Mouse (Mus musculus): Measurements from ENCODE around the gene Mapk10. TPM values are rescaled to one million over a fixed set of nuclear protein-coding genes. Genes with fewer than 3 reads are reported as not detected.

Mapk10 gene
- total RNA-seq, 4 experiments from 2014 or later: 7.6 to 15.2 (median 11.3) TPM

DNA sequence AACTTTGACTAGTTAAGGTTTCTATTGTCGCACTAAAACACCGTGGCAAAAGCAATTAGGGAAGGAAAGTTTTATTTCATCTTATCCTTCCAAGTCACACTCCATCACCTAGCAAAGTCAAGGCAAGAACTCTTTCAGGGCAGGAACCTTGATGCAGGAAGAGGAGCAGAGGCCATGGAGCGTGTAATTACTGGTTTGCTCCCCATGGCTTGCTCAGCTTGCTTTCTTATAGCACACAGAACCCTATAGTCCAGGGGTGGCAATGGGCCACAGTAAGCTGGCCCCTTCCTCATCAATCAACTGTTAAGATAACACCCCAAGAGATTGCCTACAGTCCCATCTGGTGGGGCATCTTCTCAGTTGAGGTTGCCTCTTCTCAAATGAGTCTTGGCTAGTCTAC is 173.4 kb downstream of the Mapk10 start:
- DNase-seq: no peak

- DNase-seq: no peak
Observed at GRCm38 (mm10) chr5:103028940-103029621, 182.1 kb downstream of the Mapk10 start.

DNA sequence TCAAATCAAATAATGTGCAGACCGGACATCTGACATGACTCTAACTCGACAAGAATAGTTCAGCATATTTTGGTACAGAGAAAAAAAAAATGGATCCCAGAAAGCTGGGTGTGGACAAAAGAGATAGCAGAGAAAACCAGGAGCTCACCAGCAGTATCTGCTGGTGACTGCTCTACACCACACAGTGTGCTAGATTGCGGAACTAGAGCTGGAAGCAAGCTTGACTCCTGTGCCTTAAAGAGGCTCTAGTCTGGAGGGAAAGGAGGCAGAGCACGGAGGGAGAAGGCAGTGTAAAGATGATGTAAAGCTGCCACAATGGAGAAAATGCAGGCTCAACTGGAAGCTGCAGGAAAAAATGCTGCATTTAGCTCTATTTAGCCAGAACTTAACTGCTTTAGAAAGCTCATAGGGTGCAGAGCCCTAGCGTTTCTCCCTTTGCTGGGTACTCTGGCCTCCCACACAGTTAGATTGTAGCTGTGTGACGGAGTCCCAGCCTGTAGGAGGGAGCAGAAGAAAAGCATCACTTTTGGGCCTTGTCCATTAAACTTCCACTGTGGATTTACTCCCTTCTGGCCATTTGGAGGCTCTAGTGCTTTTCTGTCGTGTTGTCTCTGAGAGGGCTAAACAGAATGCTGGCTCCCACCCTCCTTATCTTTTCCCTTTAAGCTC is 188.5 kb downstream of the Mapk10 start:
- no peak for DNase-seq

GRCm38 (mm10) chr5:103021479-103021878 is 189.7 kb downstream of the Mapk10 start:
- DNase-seq: no peak

GRCm38 (mm10) chr5:103020954-103021353 is 190.2 kb downstream of the Mapk10 start:
- no peak for DNase-seq

DNA sequence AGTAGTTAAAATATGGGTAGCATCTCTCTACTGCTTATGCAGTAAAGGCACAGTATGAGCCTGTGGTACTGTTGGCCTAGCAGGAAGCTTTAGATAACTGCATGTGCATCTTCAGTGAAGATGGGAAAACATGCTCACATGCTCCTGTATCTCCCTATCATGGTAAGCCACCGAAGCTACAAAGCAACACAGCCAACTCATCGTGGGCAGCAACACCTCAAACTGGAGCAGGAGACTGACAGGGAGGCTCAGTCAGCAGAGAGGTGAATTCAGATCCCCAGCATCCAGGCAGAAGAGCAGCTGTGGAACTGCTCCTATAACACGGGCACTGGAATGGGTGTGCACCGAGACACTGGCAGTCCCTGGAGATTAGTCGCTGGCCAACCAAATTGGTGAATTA is 191.0 kb downstream of the Mapk10 start:
- no peak for DNase-seq

GRCm38 (mm10) chr5:103017637-103018036 is 193.5 kb downstream of the Mapk10 start:
- no peak for DNase-seq

- DNase-seq: no peak
Observed at GRCm38 (mm10) chr5:103014309-103014708, 196.8 kb downstream of the Mapk10 start.

GRCm38 (mm10) chr5:103008894-103009293 is 202.2 kb downstream of the Mapk10 start:
- no peak for DNase-seq

DNA sequence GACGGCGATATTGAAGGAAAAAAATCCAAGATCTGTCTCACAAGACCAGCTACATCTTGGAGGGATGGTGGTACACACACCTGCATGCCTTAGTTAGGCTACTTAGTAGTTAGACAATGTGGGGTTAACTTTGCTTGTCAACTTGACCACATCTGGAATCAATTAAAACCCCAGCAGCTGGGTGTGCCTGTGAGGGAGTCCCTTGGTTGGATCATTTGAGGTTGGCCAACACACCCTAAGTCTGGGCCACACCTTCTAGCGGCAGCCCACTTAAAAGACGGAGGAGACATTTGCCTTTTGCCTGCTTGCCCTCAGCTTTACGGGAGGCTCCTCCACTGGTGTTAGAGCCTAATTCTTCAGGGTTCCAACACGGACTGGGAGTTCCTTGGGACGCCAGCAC is 209.0 kb downstream of the Mapk10 start:
- no peak for DNase-seq

- no peak for DNase-seq
Observed at GRCm38 (mm10) chr5:103000572-103000971, 210.6 kb downstream of the Mapk10 start.

DNA sequence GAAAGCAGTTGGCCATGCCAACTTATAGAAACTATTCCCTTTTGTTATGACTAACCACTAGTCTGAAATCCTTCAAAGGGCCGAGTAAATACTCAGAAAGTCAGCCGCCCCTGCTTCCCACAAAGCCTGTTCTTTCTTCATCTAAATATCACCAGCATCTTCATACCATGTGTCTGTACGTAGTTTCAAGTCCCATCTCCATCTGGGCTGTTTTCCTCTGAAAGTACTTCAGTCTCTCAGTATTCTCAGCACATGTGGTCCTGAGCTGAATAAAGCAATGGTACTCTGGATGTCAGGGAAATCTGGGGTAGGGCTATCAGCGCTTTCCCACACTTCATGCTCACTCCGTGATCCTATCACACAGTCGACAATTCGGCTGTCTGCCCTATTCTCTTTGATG is 212.6 kb downstream of the Mapk10 start:
- no peak for DNase-seq

GRCm38 (mm10) chr5:102997907-102998306 is 213.2 kb downstream of the Mapk10 start:
- DNase-seq: no peak

DNA sequence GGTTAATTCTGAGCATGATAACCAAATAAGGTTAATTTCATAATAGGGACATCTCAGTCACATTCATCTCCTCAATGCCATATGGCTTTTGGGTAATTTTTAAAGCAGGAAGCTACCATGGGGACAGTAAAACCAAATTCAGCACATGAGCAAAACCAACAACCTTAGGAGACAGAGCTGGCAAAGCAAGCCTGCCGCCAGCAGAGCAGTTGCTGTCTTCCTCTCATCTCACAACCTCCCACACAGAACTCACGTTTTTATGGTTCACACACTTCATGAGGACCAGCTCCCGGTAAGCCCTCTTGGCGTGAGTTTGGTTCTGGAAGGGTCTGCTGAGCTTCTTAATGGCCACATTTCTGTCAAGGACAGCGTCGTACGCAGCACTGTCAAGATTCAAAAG is 214.8 kb downstream of the Mapk10 start:
- DNase-seq: no peak

GRCm38 (mm10) chr5:102995928-102996327 is 215.2 kb downstream of the Mapk10 start:
- DNase-seq: no peak

DNA sequence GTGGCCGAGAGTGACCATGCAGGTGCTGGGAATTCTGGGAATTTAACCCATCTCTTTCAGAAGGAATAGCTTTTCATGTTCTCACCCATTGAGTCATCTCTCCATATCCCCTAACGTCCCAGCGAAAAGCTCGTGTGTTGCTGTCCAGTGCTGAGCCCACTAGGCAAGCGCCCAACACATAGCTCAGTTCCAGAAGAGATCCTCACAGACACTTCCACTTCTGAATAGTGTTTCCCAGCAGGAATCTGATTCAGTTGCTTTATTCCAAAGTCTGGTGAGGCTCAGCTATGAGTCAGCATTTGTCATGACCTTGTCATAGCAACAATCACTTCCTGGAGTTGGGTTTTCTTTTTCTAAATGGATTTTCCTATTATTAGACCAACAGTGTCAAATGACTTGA is 217.2 kb downstream of the Mapk10 start:
- peak; percentile 29 for DNase-seq

DNA sequence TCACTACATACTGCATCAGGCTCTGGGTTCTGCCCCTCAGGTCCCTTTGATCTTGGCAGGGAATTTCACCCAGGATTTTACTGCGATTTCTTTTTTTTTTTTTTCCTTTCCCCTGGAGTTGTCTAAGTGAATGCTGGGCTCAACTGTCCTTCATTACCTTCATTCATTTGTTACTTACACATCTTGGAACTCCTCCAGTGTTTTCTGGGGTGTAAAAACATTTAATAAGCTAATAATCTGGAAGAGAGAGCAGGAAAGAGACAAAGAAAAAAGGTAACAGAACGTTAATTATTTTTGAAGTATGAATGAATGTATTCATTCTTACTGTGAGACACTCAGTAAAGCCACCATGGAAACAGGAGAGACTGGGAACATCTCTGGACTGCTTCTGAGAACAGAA is 219.4 kb downstream of the Mapk10 start:
- DNase-seq: no peak

DNA sequence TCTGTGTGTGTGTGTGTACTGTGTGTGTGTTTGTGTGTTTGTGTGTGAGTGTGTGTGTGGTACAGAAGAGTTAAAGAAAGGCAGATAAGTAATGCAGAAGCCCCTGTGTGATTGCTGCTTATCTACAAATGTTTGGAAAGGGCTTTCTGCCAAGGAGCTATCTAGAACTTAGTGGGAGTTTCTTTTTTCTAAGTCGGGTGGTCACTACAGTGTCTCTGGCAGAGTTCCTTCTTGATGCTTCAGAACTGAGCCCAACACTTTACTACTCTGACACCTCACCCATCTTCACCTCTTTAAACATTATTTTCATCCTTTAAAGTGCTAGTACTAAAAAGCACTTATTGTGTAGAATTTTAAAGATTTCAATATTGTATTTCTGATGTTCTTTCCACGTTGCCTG is 232.8 kb downstream of the Mapk10 start:
- DNase-seq: no peak

DNA sequence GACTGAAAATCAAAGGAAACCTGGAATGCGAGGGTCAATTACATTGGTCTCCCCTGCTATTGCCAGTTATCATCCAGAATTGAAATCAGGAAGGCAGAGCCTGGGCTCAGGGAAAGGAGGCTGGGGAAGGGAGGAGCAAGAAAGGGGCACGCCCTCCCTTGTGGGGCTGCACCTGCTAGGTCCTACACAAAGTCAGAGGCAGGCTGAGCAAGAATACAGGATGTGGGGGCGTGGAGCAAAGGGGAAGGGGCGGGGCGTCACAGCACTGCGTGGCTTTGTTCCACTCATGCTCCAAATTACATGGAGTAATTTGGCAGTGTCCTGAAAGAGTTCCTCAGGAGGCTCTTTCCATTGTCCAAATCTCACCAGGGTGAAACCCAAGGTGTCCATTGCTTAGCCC is 234.0 kb downstream of the Mapk10 start:
- DNase-seq: no peak

- no peak for DNase-seq
Observed at GRCm38 (mm10) chr5:102976540-102976939, 234.6 kb downstream of the Mapk10 start.

- DNase-seq: no peak
Observed at GRCm38 (mm10) chr5:102974400-102974799, 236.7 kb downstream of the Mapk10 start.

- DNase-seq: no peak
Observed at GRCm38 (mm10) chr5:102964396-102964795, 246.7 kb downstream of the Mapk10 start.

DNA sequence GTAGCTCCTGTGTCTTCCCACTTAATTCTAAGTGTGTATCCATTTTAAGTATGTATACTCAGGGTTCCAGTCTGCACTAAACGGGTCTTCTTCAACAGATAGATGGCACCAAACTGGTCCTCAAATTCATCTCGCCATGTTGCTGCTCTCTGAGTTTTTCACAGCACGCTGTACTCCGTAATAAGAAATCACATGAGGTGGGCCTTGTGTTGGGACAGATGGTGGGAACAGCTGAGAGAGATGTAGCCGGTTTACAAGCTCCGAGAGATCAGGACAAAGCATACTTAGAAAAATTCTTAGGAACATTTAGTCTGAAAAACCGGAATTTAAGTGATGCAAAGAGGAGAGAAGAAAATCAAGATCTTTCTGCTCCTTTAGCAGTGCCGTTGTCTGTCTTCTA is 257.7 kb downstream of the Mapk10 start:
- DNase-seq: no peak

GRCm38 (mm10) chr5:102952918-102953317 is 258.2 kb downstream of the Mapk10 start:
- no peak for DNase-seq
